Mouse (Mus musculus) layer of hippocampus, postnatal 36 days (tissue): ENCODE data around the gene Selenoo. TPM values are rescaled to one million over a fixed set of nuclear protein-coding genes. Genes with fewer than 3 reads are reported as not detected.

Source experiments
- total RNA-seq, 2 experiments: library from RNA; stranded (reverse); gene quantifications; 2 replicates each; pipeline ENCODE4 v1.2.3; 2021

Selenoo gene
- total RNA-seq, 2 experiments from 2014 or later = 20.3 to 21.7 TPM

Other genes with a start within 250 kb of the Selenoo start
- gene Pim3, start 226.9 kb upstream of the Selenoo start, total RNA-seq = 10 to 100 TPM; 36.7 to 37.1 TPM
- 1 to 10 TPM; 2.5 to 2.9 TPM for gene Ttll8, start 134.7 kb upstream of the Selenoo start, total RNA-seq
- 100 to 1,000 TPM; 117 to 124 TPM for gene Mlc1, start 110.1 kb upstream of the Selenoo start, total RNA-seq
- not detected for gene Mov10l1, start 106.2 kb upstream of the Selenoo start, total RNA-seq
- 100 to 1,000 TPM; 156 to 159 TPM for gene Panx2, start 29.4 kb upstream of the Selenoo start, total RNA-seq
- gene Trabd, start 14.0 kb upstream of the Selenoo start, total RNA-seq = 10 to 100 TPM; 23.0 to 26.9 TPM
- gene Tubgcp6, start 34.0 kb downstream of the Selenoo start, total RNA-seq = 10 to 100 TPM; 28.4 to 35.3 TPM
- 10 to 100 TPM; 14.3 to 14.7 TPM for gene Hdac10, start 39.6 kb downstream of the Selenoo start, total RNA-seq
- gene Mapk12, start 51.6 kb downstream of the Selenoo start, total RNA-seq = 1 to 10 TPM; 3.1 to 4.7 TPM
- 10 to 100 TPM; 21.9 to 22.8 TPM for gene Mapk11, start 60.5 kb downstream of the Selenoo start, total RNA-seq
- gene Plxnb2, start 91.7 kb downstream of the Selenoo start, total RNA-seq = 10 to 100 TPM; 51.0 to 58.7 TPM
- gene Dennd6b, start 107.4 kb downstream of the Selenoo start, total RNA-seq = 10 to 100 TPM; 33.5 to 38.7 TPM
- gene Ppp6r2, start 122.5 kb downstream of the Selenoo start, total RNA-seq = 100 to 1,000 TPM; 158 to 162 TPM
- 100 to 1,000 TPM; 330 to 340 TPM for gene Sbf1, start 226.2 kb downstream of the Selenoo start, total RNA-seq
- not detected for gene Adm2, start 233.6 kb downstream of the Selenoo start, total RNA-seq
- gene Miox, start 245.3 kb downstream of the Selenoo start, total RNA-seq = not detected